Mouse (Mus musculus) left cerebral cortex, adult 18-20 months (tissue): ENCODE measurements at regions not wholly inside any gene's neighbourhood (a gene's known extent, or its start where the extent isn't known, plus 50 kb on each side); places are given as distances from the start of the nearest gene placed in this dataset.
A peak's percentile ranks its signal among the peaks of the same experiment; 100 is the strongest.

Experiments used
- DNase-seq, 2 experiments: peaks; one replicate each; pipeline ENCODE4 v3.0.0; 2021 to 2022; ENCODE audit warnings: low spot score in 2 of 2, mixed read lengths in 1 of 2

DNA sequence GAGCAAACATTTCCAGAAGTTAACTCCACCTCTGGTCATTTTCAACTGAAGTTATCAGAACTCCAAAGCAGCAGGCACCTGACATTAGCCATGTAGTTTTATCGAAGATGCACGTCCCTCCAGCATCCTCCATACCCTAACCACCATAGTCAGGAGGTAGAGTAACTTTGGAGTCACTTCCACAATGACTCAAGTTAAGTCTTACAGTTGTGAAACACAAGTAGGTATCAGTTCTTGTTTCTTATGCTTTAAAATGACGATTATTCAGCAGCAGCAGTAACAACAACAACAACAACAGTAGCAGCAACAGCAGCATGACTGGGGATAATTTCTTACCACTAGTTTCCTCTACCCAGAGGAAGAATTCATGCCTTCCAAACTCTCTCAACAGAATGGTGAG is 51.3 kb upstream of the Tank start:
- DNase-seq: no peak

DNA sequence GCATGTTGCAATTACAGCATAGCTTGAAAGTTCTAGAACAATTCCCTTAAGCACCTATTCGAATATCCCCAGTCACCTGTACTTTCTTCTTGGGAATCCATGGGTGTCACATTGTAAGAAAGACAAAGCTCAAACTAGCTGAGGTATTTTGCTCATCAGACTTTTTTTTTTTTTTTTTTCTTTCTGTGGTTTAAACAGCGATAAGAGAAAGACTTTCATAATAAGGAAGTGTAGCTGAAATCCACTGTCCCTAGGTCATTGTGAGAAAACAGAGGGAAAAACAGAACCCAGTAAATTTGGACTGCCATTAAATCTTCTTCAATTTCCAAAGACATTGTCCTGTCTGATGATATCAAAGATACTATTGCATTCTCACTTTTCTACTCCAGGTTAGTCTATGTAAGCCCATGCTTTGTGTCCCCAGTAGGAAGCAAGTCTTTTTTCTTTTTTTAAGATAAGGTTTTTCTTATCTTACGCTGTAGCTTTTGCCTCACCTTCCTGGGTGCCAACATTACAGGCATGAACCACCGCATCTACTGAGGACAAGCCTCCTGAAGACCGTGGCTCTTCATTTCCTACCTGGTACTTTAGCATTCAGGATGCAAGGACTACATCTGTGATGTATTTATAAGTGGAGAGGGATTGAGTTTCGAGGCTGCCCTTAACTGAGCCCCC is 54.2 kb upstream of the Tank start:
- DNase-seq: no peak

DNA sequence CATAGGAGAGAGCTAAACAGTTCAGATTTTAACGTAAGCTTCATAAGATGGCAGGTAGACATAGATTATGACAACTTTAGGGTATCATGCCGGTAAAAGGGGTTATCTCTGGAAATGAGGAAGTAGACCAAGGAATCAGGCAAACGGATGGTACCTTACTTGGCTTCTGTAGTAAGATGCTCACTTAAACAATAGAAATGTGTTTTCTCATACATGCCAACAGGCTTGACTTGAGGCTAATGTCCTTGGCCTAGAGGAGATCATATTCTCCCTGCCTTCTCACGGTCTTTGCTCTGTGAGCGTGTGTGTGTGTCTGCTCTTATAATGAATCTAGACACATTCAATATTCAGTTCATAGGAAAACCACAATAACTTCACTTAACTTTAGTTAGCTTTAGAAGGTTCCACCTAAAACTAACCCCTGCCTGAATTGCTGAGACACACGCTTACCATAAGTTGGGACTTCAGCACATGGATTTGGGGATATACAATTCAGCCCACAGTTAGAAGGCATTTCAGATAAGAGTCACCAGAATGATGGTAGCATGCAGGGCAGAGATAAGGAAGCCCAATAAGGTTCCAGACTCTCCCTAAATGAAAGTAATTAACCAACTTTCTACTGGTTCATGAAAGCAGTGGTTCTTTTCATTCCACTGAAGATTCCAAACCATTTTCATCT is 63.8 kb upstream of the Tank start:
- no peak for DNase-seq

DNA sequence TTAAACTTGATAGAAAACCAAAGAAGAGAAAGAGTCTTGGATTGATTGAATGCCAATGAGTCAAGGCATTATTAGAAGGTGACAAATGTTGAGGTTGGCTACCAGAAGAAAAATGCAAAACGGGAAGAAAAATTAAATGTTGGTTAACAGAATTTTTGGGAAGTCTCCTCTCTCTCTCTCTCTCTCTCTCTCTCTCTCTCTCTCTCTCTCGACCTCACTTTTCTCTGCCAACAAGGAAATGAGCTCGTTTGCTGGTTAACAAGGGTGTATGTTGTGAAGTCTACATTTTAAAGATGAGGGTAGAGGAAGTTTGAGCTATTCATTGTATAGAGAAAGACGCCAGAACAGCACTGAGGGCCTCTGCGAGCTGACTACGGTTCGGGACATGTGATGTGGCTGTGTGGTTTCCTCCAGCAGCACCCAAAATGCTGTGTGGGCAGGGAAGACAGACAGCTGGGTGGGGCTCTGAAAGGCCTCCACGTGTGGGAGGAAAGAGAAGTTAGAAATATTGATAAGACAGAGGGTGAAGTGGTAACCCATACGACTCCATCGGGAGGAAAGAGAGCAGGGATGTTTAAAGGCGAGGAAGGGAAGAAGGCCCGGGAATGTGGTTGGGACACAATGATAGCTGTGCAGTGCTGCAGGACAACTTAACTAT is 64.5 kb upstream of the Tank start:
- DNase-seq: no peak

DNA sequence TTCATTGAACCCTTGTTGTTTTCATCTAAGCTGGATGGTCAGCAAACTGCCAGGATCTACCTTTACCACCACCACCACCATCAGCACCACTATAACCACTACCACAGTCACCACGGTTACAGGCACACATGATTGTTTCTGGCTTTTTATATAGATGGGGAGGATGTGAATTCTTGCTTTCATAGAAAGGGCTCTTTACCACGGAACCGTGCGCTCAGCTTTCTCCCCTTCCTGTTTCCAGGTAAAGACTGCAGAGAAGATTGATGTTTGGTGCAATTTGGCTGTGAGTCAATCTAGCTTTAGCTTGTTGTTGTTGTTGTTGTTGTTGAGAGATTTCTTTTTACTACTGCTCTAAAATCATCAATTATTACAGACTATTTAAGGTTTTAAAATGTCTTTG is 74.8 kb upstream of the Tank start:
- no peak for DNase-seq

DNA sequence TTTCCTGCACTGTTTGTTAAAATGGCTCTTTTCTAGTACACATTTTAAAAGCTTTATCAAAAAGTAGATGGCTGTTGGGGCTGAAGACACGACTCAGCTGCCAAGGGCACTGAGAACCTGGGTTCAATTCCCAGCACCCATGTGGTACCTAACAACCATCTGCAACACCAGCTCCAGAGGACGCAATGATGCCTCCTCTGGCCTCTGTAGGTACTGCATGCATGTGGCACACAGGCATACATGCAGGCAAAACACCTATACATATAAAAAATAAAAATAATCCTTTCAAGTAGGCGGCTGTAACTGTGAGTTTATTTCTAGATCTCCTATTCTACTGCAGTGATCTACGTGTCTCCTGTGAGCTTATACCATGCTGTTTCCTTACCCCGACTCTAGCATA is 76.5 kb upstream of the Tank start:
- no peak for DNase-seq

DNA sequence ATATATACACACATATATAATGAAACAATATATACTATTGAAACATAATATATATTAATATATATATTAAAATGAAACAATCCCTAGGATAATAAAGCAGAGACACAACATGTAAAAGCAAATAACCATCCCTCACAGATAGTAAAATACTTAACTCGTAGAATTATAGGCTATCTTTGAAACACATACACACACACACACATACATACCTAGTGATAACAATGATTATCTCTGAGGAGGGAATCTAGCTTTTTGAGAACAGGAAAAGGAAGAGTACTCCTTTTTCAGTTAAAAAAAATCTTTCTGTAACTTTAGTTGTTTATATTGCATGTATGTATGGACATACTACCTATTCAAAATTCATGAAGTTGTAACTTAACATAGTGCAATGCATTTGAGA is 79.1 kb upstream of the Tank start:
- DNase-seq: no peak

DNA sequence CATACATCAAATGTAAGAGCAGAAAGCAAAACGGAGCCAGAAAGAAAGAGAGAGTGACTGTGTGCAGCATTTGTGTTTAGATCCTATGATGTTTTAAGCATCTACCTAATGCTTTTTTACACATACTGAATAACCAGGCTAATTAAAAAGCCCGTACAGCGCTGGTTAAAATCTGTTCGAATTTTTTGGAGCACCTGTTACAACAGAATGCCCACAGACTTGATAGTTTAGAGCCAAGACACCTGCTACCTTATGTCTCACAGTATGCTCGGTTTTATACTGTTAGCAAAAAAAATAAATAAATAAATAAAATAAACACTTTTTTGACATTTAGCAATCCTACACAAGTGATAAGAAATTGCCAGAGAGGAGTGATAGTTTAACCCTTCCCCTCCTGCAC is 80.5 kb upstream of the Tank start:
- no peak for DNase-seq

DNA sequence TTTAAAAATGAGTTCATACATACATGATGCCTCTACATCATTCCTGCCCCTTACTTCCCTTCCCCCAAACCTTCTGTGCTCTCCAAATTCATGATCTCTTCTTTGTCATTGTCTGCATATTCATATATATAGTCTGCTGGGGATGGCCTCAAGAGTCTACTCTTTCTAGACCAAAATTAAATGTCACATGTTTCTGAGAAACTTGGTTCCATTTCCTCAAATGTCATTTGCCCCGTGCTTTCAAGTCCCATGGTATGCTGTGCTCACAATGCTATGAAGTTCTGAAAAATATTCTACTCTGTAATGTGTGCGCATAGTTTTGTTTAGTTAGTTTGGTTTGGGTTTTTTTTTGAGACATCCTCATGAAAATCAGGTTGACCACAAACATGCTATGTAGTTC is 81.4 kb upstream of the Tank start:
- DNase-seq: no peak

DNA sequence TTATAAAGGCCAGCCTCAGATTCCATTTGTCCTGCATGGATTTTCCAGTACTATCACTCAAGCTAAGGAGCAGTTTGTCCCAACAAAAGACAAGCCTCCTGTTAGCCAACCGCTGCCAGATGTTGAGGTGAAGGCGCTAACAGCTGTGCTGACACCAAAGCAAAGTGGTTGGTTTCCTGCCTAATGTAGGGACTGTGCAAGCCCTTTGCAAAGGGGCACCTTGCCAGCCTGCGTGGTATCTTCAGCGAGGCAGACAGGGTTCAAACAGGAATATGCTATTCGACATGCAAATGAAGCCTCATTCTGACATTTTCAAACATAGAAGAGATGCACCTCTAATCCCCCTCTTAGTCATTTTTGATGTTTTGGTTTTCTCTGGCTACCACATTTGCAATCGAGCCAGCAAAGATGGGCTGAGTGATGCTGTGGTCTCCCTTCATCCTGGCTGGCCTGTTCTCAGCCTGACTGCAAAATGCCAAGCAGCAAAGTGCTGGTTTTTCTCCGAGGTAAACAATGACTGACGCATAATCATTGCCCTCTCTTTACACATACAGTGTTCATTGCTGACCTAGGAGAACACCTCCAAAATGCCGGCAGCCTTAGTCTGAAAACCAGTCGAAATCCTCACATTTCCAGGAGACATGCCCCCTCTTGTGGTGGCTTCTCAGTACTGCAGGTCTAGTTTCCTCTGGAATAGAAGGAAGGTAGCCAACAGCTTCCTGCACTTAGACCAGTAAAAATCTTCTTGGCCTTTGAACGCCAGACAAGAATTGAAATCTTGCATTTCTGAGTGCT is 84.3 kb upstream of the Tank start:
- peak; percentile 83 to 92 for DNase-seq

DNA sequence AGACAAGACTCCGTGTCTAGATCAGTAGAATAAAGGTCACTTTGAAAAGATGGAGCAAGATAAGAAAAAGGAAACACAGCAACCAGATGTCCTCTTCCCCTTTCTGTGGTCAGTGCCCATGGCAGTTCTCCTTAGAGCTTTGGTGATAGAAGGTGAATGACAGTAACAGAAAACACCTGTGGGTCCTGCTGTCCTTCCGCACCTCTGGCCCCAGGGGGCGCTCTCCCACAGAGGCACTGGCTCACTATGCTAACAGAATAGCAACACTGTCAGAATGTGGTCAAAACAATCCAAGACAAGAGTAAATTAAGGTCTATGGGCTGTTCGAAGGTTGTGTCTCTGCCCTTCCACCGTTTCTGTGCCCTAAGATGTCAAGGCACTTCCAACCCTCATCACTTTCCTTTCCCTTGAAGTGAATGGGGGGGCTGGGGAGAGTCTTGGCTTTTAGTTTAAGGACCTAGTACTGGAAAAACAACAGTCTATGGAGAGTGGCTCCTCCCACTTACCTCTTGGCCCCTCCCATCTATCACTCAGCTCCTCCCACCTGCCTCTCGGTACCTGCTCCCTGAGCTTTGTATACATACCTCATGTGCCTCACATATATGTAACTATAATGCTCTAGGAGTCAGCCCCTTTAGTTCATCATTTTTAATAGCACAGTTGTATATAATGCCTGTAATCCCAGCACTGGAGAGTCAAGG is 86.2 kb upstream of the Tank start:
- no peak for DNase-seq

DNA sequence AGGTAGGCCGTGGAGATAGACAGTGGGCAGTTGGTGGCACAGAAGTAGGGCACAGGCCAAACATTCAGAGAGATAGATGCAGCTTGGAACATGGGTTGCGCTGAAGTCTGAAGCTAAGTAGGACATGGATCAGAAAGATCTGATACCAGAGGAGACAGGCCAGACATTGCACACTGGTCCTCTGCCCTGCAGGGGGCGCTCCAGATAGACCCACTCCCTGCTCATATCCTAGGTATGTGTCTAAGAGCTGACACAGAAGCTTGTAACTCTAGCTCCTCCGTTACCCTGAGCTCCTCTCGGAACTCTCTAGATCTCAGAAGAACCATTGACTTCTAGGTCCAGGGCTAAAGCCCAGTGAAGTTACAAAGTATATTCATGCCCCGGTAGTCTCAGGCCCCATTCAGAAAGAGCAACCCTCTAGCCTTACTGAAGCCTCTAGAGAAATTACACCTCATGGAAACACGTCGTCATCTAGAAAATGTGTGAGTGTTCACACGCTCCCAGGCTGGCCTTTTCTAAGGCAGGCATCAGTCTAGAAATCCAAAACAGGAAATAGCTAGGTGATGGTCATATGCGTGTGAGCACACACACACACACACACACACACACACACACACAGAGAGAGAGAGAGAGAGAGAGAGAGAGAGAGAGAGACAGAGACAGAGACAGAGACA is 87.8 kb upstream of the Tank start:
- no peak for DNase-seq

DNA sequence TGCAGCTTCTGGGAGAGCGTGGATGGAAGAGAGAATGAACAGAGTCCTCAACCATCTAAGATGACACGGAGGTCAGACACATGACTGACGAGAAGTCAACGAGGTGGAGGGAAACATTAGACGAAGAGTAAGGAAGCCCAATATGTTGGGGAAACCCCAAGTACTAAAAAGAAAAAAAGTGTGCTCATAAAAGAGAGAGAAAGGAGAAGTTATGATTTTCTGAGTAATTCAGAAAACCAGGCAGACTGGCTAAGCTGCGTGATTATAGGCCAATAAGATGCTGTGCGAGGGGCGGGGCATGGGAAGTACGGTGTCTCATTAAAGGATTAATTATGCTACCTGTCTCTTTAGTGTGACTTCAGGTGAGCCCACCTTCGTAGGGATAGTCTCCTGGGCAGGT is 88.6 kb upstream of the Tank start:
- DNase-seq: no peak

DNA sequence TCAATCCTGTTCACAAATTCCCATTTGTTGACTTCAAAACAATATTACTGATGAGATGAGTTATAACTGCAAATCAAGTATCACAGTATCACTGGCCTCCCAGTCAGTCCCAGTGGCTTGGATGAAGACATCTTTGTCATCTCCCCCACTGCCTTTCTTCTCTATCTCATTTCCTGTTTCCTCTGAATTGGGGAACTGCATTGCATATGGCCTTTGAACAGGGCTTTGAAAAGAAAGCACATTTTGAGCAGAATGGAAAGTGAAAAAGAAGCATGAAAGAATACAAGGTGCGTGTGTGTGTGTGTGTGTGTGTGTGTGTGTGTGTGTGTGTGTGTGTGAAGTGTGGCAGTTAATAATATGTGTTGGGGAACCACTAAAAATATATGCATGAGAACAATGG is 94.6 kb upstream of the Tank start:
- DNase-seq: no peak

DNA sequence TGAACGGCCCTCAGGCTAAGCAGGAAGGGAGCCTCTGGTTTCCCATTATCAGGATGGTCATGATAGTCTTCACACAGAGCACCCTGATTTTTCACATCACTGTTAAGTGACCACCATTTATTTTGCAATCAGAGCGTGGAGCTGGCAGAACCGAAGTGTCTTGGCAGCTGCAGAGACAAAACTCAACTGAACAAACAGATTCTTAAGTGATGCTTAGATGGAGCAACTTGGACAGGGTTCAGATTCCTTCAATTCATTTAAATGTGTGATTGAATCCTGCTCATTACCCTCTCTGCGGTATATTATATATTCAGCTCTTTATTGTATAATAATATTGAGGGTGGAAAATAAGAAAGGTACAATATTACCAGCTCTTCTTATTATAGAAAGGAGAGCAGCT is 101.7 kb upstream of the Tank start:
- no peak for DNase-seq

DNA sequence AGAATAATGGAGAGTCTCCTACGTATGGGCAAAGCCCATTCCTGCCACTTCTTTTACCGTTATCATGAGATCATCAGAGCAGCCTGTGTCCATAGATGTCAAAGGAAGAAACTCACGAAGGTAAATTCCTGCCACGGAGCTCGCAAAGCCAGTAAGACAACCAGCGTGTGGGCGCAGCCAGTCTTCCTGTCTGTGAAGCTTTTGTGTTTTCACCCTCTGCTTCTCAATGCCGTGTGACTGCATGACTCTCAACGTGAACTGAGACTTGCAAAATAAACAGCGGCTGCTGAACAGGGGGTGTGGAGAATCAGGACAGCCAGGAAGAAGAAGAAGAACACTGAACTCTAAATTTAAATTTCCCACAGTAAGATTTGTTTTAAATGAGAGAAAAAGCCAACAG is 103.8 kb upstream of the Tank start:
- peak in 1 of 2 experiments; percentile 5 for DNase-seq

DNA sequence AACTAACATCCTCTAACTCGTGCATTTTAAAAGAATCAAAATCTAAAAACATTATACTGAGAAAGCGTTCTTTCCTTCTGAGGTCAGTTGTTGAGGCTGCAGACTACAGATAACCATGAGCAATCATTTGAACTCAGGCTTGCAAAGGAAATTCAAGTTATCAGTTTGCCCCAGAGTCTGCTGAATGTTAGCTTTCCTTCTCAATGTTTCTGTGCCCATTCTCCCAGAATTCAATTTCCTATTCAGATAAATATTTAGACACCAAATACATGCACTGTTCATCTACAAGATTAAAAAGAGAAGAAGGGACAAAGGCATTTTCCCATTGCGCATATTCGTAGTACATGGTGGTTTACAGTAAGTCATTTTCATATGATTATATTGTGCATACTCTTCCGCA is 107.9 kb upstream of the Tank start:
- no peak for DNase-seq

DNA sequence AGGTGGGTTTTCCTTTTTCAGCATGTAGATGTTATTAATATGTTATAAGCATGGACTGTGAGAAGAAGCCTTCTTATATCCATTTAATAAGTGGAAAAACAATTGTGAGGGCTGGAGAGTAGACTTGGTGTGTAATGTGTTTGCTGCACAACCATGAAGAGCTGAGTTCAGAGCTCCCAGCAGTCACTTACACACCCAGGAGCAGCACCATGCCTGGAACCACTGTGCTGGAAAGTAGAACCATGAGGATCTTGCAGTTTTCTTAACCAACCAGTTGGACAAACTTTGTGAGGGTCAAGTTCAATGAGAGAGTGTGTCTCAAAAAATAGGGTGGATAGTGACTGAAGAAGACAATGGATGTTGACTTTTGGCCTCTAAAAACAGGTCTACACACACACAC is 108.3 kb upstream of the Tank start:
- DNase-seq: no peak

DNA sequence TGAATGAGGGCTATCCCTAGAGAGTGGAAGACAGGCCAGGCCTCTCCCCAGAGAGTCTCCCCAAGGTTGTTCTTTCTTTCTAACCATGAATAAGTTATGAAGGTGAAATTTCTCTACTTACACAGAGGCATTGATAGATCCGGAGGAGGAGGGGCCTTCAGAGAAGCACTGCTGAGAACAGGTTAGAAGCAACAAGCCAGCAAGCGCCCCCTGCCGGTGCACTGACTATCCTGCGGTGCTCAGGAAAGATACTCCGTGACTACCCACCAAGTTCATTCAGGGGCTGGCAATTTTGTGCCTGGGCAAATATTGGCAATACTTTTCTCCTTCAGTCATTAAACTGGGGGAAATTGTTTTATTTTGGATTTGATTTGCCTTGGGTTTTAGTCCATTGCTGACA is 122.5 kb upstream of the Tank start:
- peak; percentile 52 to 71 for DNase-seq

DNA sequence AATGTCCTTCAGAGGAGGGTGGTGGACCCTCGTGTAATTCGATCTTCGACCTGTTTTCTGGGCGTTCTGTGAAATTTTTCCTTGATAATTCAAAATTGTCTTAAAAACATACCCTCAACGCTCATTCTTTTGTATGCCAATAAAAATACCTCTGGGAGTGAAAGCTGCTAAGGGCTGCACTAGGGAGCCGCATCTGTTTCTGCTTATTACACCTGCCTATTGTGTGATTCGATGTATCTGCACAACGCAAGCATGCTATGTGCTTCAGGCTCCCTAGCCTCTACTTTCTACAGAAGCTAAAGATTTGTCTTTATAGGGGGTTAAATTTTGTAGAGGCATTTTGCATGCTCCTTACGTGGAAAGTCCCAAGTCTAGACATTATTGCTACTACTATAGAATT is 123.7 kb upstream of the Tank start:
- DNase-seq: no peak

DNA sequence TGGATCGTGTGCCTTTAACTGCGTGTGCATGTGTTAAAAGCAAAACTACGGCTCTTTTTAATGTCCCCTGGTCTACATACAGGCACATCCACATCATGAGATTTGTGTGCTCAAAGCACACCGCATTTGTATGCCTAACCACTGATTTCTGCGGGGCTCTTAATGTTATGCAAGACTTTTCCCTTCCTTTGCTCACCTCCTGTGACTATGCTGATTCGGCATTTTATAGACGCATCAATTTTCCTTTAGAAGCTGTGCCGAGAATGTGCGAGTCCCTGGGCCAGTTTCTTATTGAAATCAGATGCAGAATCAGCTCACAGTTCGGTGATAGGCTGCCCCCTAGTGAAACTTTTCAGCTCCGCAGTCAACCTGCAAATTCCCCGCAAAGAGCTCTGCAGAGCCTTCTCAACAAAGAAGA is 124.1 kb upstream of the Tank start:
- peak; percentile 90 to 92 for DNase-seq
